9 mouse cellular contexts compared by ENCODE assay signal in the genomic region with DNA sequence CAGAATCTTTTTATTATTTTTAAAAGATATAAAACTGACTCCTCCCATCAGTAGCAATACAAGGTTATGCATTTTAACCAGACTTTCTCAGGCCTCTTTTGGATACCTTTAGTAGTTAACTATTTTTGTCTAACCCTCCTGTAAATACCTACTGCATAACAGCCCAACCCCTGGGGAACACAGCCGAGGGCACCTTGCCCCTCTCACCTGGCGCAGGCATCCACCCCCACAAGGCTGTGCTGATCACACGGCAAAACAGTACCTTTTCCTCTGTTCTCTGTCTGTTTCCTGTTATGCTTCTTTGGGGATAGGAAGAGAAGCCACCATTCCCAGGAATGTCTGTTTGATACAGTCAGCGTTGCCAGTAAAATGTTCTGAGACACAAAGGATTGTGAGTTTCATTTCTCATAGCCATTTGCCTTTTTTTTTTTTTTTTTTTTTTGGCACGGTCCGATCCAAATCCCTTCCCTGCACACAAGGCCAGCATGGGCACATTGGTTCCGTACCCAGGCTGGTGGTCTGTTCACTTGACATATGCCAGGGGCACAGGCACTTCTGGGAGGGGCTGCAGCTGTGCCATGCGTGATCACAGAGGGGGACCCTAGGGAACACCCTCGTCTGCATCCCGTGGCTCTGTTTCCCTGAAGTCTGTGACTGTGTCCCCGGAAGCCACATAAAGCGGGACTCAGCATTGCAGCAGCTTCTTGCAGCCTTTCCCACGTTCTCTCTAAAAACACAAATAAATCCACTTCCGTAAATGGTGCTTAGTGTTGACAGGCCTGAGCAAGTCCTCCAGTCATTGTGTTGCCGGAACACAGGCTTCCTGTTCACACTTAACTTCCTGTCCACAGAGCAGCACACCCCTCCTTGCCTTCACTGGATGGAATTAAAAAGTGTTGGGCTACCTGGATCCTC. TPM values are rescaled to one million over a fixed set of nuclear protein-coding genes. Genes with fewer than 3 reads are reported as not detected.
DNase-seq lines count a peak whose midpoint lies in the region; ATAC-seq and TF ChIP-seq lines count a peak whose summit lies in the region.
"Had no signal": no experiment of that assay in that cellular context is flagged by ENCODE, and none has a peak within 500 bp of the region (broad histone marks: within the 10 kb centered on the region; RNA-seq: fewer than 3 reads in every experiment).

No protein-coding gene starts in this region.

- no peaks in the 10 kb centered on the region for H3K4me1 ChIP-seq in forebrain, postnatal 0 days (ENCODE audit: insufficient read depth)
- H3K4me1 ChIP-seq in forebrain, embryonic 10.5 days, result peaks cover 45% of the 10 kb centered on the region
- H3K4me1 ChIP-seq in heart, embryonic 16.5 days (ENCODE audit: control insufficient read depth, insufficient read depth, low read length), result peaks cover 26% of the 10 kb centered on the region
- H3K4me1 ChIP-seq in liver, postnatal 0 days (ENCODE audit: insufficient read depth), result peaks cover 16% of the 10 kb centered on the region
- H3K4me1 ChIP-seq in forebrain, embryonic 14.5 days (ENCODE audit: control insufficient read depth, insufficient read depth, low read length), result no peaks in the 10 kb centered on the region

- WGBS in forebrain, postnatal 0 days, result 83% methylated on average over 15 of the region's 15 CpGs
- 85% methylated on average over 15 of the region's 15 CpGs for WGBS in forebrain, embryonic 10.5 days
- WGBS in heart, embryonic 16.5 days, result 65% methylated on average over 15 of the region's 15 CpGs
- 41% methylated on average over 15 of the region's 15 CpGs for WGBS in liver, postnatal 0 days (ENCODE audit: insufficient replicate concordance)
- WGBS in forebrain, embryonic 14.5 days, result 84% methylated on average over 15 of the region's 15 CpGs

- H3K4me3 ChIP-seq in forebrain, postnatal 0 days (ENCODE audit: low read depth, low read length), result no peak overlapping the region
- no peak overlapping the region for H3K4me3 ChIP-seq in forebrain, embryonic 10.5 days
- no peak overlapping the region for H3K4me3 ChIP-seq in heart, embryonic 16.5 days (ENCODE audit: low read length)
- H3K4me3 ChIP-seq in liver, postnatal 0 days (ENCODE audit: low read depth, low read length), result no peak overlapping the region
- H3K4me3 ChIP-seq in forebrain, embryonic 14.5 days (ENCODE audit: low read depth, low read length), result no peak overlapping the region

- H3K4me2 ChIP-seq in forebrain, postnatal 0 days (ENCODE audit: low read depth), result no peak overlapping the region
- peak overlapping the region; percentile 38 for H3K4me2 ChIP-seq in heart, embryonic 16.5 days (ENCODE audit: low read depth, low read length)
- peak overlapping the region; percentile 41 for H3K4me2 ChIP-seq in liver, postnatal 0 days (ENCODE audit: low read depth, low read length)
- H3K4me2 ChIP-seq in forebrain, embryonic 14.5 days (ENCODE audit: low read length), result no peak overlapping the region

- H3K36me3 ChIP-seq in forebrain, postnatal 0 days (ENCODE audit: insufficient read depth), result peaks cover 57% of the 10 kb centered on the region
- H3K36me3 ChIP-seq in forebrain, embryonic 10.5 days (replicated peaks), result peaks cover 99% of the 10 kb centered on the region
- H3K36me3 ChIP-seq in heart, embryonic 16.5 days (ENCODE audit: control insufficient read depth, insufficient read depth), result peaks cover 30% of the 10 kb centered on the region
- H3K36me3 ChIP-seq in liver, postnatal 0 days (replicated peaks; ENCODE audit: insufficient read depth, low read length), result peaks cover 48% of the 10 kb centered on the region
- H3K36me3 ChIP-seq in forebrain, embryonic 14.5 days (ENCODE audit: control insufficient read depth, insufficient read depth, low read length), result peaks cover 84% of the 10 kb centered on the region

- H3K27me3 ChIP-seq in forebrain, postnatal 0 days (ENCODE audit: insufficient read depth, low read length), result no peaks in the 10 kb centered on the region
- H3K27me3 ChIP-seq in forebrain, embryonic 10.5 days (ENCODE audit: poor library complexity, severe bottlenecking), result no peaks in the 10 kb centered on the region
- H3K27me3 ChIP-seq in heart, embryonic 16.5 days (ENCODE audit: control insufficient read depth, insufficient read depth, low read length), result no peaks in the 10 kb centered on the region
- H3K27me3 ChIP-seq in liver, postnatal 0 days (ENCODE audit: insufficient read depth, low read length), result no peaks in the 10 kb centered on the region
- H3K27me3 ChIP-seq in forebrain, embryonic 14.5 days (replicated peaks; ENCODE audit: control insufficient read depth, insufficient read depth, low read length), result no peaks in the 10 kb centered on the region

- no peaks in the 10 kb centered on the region for H3K9me3 ChIP-seq in forebrain, postnatal 0 days (ENCODE audit: low read length)
- no peaks in the 10 kb centered on the region for H3K9me3 ChIP-seq in forebrain, embryonic 10.5 days
- H3K9me3 ChIP-seq in heart, embryonic 16.5 days (replicated peaks; ENCODE audit: control insufficient read depth, low read length), result no peaks in the 10 kb centered on the region
- H3K9me3 ChIP-seq in liver, postnatal 0 days (ENCODE audit: low read length), result no peaks in the 10 kb centered on the region
- H3K9me3 ChIP-seq in forebrain, embryonic 14.5 days (replicated peaks; ENCODE audit: control insufficient read depth, low read length), result no peaks in the 10 kb centered on the region

- no peak overlapping the region for H3K9ac ChIP-seq in forebrain, postnatal 0 days
- H3K9ac ChIP-seq in heart, embryonic 16.5 days (ENCODE audit: low read length), result peak overlapping the region; percentile 30; the same call in 1 of the 2 replicates
- H3K9ac ChIP-seq in liver, postnatal 0 days (replicated peaks), result no peak overlapping the region; the same call in 1 of the 2 replicates
- H3K9ac ChIP-seq in forebrain, embryonic 14.5 days (ENCODE audit: low read length), result no peak overlapping the region

- no peak for ATAC-seq in forebrain, postnatal 0 days
- peak; percentile 54; the same call in 1 of the 2 replicates for ATAC-seq in heart, embryonic 16.5 days (replicated peaks; ENCODE audit: extremely low read depth, insufficient read depth, low FRiP score)
- peak; percentile 40 for ATAC-seq in liver, postnatal 0 days
- no peak for ATAC-seq in forebrain, embryonic 14.5 days

- no peak for DNase-seq in forebrain, postnatal 0 days
- DNase-seq in forebrain, embryonic 10.5 days (ENCODE audit: extremely low spot score, low spot score), result no peak
- DNase-seq in CD4-positive helper T cell, adult 2 months (ENCODE audit: low read depth, low spot score), result peak; percentile 78
- DNase-seq in liver, postnatal 0 days, result no peak
- DNase-seq in cerebellum, postnatal 36 days, result no peak
- DNase-seq in left cerebral cortex, adult 18-20 months (ENCODE audit: low spot score in 2 of 2), result no peak
- DNase-seq in forebrain, embryonic 14.5 days (ENCODE audit: low spot score), result no peak

- H3K27ac ChIP-seq in forebrain, postnatal 0 days (ENCODE audit: low read depth, low read length), result peak overlapping the region; percentile 36
- no peak overlapping the region for H3K27ac ChIP-seq in forebrain, embryonic 10.5 days
- H3K27ac ChIP-seq in heart, embryonic 16.5 days (ENCODE audit: low read length), result peak overlapping the region; percentile 84
- peak overlapping the region; percentile 82 for H3K27ac ChIP-seq in liver, postnatal 0 days (ENCODE audit: low read depth)
- no peak overlapping the region for H3K27ac ChIP-seq in forebrain, embryonic 14.5 days (ENCODE audit: low read depth, low read length)

- no peak for TF ChIP-seq EP300 in liver, postnatal 0 days (IDR thresholded peaks at IDR 0.05; ENCODE audit: low read depth)

- no peak for TF ChIP-seq CTCF in forebrain, postnatal 0 days (IDR thresholded peaks at IDR 0.05; ENCODE audit: low read depth)
- TF ChIP-seq CTCF in liver, postnatal 0 days (IDR thresholded peaks at IDR 0.05; ENCODE audit: low read depth), result no peak

RNA-seq across cellular contexts. Expression of a gene that starts 17.6 kb away (rescaled TPM):
- 298 and 325 TPM in 2 replicates for total RNA-seq in forebrain, postnatal 0 days (2014; rRNA removed)
- 378 and 431 TPM in 2 replicates for polyA plus RNA-seq in forebrain, postnatal 0 days (2015; fragmentation: Nextera tagmentation; extraction: Ambion mirVana)
- polyA plus RNA-seq in forebrain, embryonic 10.5 days (2016; fragmentation: Nextera tagmentation; extraction: Ambion mirVana), result 118 and 119 TPM in 2 replicates
- 41.8 and 48.5 TPM in 2 replicates for polyA plus RNA-seq in heart, embryonic 16.5 days (2015; fragmentation: Nextera tagmentation; extraction: Ambion mirVana)
- 31.2 and 32.5 TPM in 2 replicates for polyA plus RNA-seq in liver, postnatal 0 days (2015; fragmentation: Nextera tagmentation; extraction: Ambion mirVana)
- 100 to 1,000 TPM; 160 to 161 TPM for total RNA-seq in left cerebral cortex, adult 18-20 months (2021)
- 255 and 273 TPM in 2 replicates for polyA plus RNA-seq in forebrain, embryonic 14.5 days (2014; fragmentation: Nextera tagmentation; extraction: Ambion mirVana)

RNA-seq across cellular contexts. Expression of a gene that starts 30.4 kb away (rescaled TPM):
- 42.2 and 57.6 TPM in 2 replicates for total RNA-seq in forebrain, postnatal 0 days (2014; rRNA removed)
- polyA plus RNA-seq in forebrain, postnatal 0 days (2015; fragmentation: Nextera tagmentation; extraction: Ambion mirVana), result 21.9 and 31.1 TPM in 2 replicates
- polyA plus RNA-seq in forebrain, embryonic 10.5 days (2016; fragmentation: Nextera tagmentation; extraction: Ambion mirVana), result 33.1 and 34.2 TPM in 2 replicates
- 38.6 and 46.6 TPM in 2 replicates for polyA plus RNA-seq in heart, embryonic 16.5 days (2015; fragmentation: Nextera tagmentation; extraction: Ambion mirVana)
- 10.5 and 11.1 TPM in 2 replicates for polyA plus RNA-seq in liver, postnatal 0 days (2015; fragmentation: Nextera tagmentation; extraction: Ambion mirVana)
- 10 to 100 TPM; 39.2 to 49.6 TPM for total RNA-seq in left cerebral cortex, adult 18-20 months (2021)
- polyA plus RNA-seq in forebrain, embryonic 14.5 days (2014; fragmentation: Nextera tagmentation; extraction: Ambion mirVana), result 29.1 and 36.3 TPM in 2 replicates

RNA-seq across cellular contexts. Expression of a gene that starts 31.2 kb away (rescaled TPM):
- 34.3 and 44.8 TPM in 2 replicates for total RNA-seq in forebrain, postnatal 0 days (2014; rRNA removed)
- polyA plus RNA-seq in forebrain, postnatal 0 days (2015; fragmentation: Nextera tagmentation; extraction: Ambion mirVana), result 20.7 and 20.8 TPM in 2 replicates
- 38.3 and 39.5 TPM in 2 replicates for polyA plus RNA-seq in forebrain, embryonic 10.5 days (2016; fragmentation: Nextera tagmentation; extraction: Ambion mirVana)
- polyA plus RNA-seq in heart, embryonic 16.5 days (2015; fragmentation: Nextera tagmentation; extraction: Ambion mirVana), result 28.4 and 33.7 TPM in 2 replicates
- polyA plus RNA-seq in liver, postnatal 0 days (2015; fragmentation: Nextera tagmentation; extraction: Ambion mirVana), result 26.7 TPM in 2 replicates
- 10 to 100 TPM; 31.2 to 33.8 TPM for total RNA-seq in left cerebral cortex, adult 18-20 months (2021)
- polyA plus RNA-seq in forebrain, embryonic 14.5 days (2014; fragmentation: Nextera tagmentation; extraction: Ambion mirVana), result 25.8 and 32.3 TPM in 2 replicates

RNA-seq across cellular contexts. Expression of a gene that starts 47.8 kb away (rescaled TPM):
- not detected in 2 replicates for total RNA-seq in forebrain, postnatal 0 days (2014; rRNA removed)
- polyA plus RNA-seq in forebrain, postnatal 0 days (2015; fragmentation: Nextera tagmentation; extraction: Ambion mirVana), result not detected in 2 replicates
- not detected in 2 replicates for polyA plus RNA-seq in forebrain, embryonic 10.5 days (2016; fragmentation: Nextera tagmentation; extraction: Ambion mirVana)
- not detected in 2 replicates for polyA plus RNA-seq in heart, embryonic 16.5 days (2015; fragmentation: Nextera tagmentation; extraction: Ambion mirVana)
- polyA plus RNA-seq in liver, postnatal 0 days (2015; fragmentation: Nextera tagmentation; extraction: Ambion mirVana), result not detected in 2 replicates
- not detected for total RNA-seq in left cerebral cortex, adult 18-20 months (2021)
- not detected in 2 replicates for polyA plus RNA-seq in forebrain, embryonic 14.5 days (2014; fragmentation: Nextera tagmentation; extraction: Ambion mirVana)
- polyA plus RNA-seq: stomach, embryonic 14.5 days had no signal

RNA-seq across cellular contexts. Expression of a gene that starts 52.8 kb away (rescaled TPM):
- 3.6 and 4.2 TPM in 2 replicates for total RNA-seq in forebrain, postnatal 0 days (2014; rRNA removed)
- 1.8 and 3.2 TPM in 2 replicates for polyA plus RNA-seq in forebrain, postnatal 0 days (2015; fragmentation: Nextera tagmentation; extraction: Ambion mirVana)
- polyA plus RNA-seq in forebrain, embryonic 10.5 days (2016; fragmentation: Nextera tagmentation; extraction: Ambion mirVana), result 0.14 and 0.15 TPM in 2 replicates
- polyA plus RNA-seq in heart, embryonic 16.5 days (2015; fragmentation: Nextera tagmentation; extraction: Ambion mirVana), result not detected in 2 replicates
- polyA plus RNA-seq in liver, postnatal 0 days (2015; fragmentation: Nextera tagmentation; extraction: Ambion mirVana), result not detected in 2 replicates
- 1 to 10 TPM in 1 of 2 experiments, under 1 TPM in 1; 0.74 to 1.2 TPM for total RNA-seq in left cerebral cortex, adult 18-20 months (2021)
- polyA plus RNA-seq in forebrain, embryonic 14.5 days (2014; fragmentation: Nextera tagmentation; extraction: Ambion mirVana), result 1.8 and 2.4 TPM in 2 replicates

Comparison
In these comparisons a context has a peak if more than half of its experiments do, and no peak if none do; other contexts are left out.
1. H3K27ac ChIP-seq: peak in forebrain, postnatal 0 days (single experiment), heart, embryonic 16.5 days (single experiment) and liver, postnatal 0 days (single experiment); none in forebrain, embryonic 10.5 days (single experiment) and forebrain, embryonic 14.5 days (single experiment).
2. ATAC-seq: peak in heart, embryonic 16.5 days (single experiment) and liver, postnatal 0 days (single experiment); none in forebrain, postnatal 0 days (single experiment) and forebrain, embryonic 14.5 days (single experiment).
3. H3K4me2 ChIP-seq: peak in heart, embryonic 16.5 days (single experiment) and liver, postnatal 0 days (single experiment); none in forebrain, postnatal 0 days (single experiment) and forebrain, embryonic 14.5 days (single experiment).